Mouse (Mus musculus): ENCODE measurements around the gene Gm11060. TPM values are rescaled to one million over a fixed set of nuclear protein-coding genes. Genes with fewer than 3 reads are reported as not detected.

The Gm11060 gene
- total and polyA plus RNA-seq, 3 experiments: not detected

- Histone ChIP-seq H3K36me3 (replicated peaks in 1 of 2; ENCODE audit: control insufficient read depth in 1 of 2, insufficient read depth in 1 of 2, low read length in 1 of 2) (no peaks in the 10 kb centered on the region), H3K9ac (ENCODE audit: insufficient read depth, low read depth) (no peak overlapping the region), H3K79me2 (replicated peaks; ENCODE audit: control insufficient read depth, extremely low read depth, insufficient read depth, poor library complexity, severe bottlenecking) (no peaks in the 10 kb centered on the region), H3K9me3 (replicated peaks; ENCODE audit: low read length) (no peaks in the 10 kb centered on the region), H3K27me3 (replicated peaks) (no peaks in the 10 kb centered on the region), H3K27ac (ENCODE audit: insufficient read depth, low read depth) (no peak overlapping the region), H3K4me2 (ENCODE audit: insufficient read depth, low read depth, poor library complexity, severe bottlenecking) (no peak overlapping the region), H3K4me3 (replicated peaks in 1 of 3; ENCODE audit: low read depth in 2 of 3, low read length in 2 of 3, poor library complexity in 1 of 3) (no peak overlapping the region), H3K4me1 (ENCODE audit: control insufficient read depth in 1 of 2, insufficient read depth in 2 of 2) (peaks cover 0 to 7% of the 10 kb centered on the region in 2 experiments; a peak in 2 of 4 replicates)
- dilution Hi-C loops (cut with MboI; ENCODE audit: extremely low pct_ligation_motif_present, extremely low pct_unique_long_range_greater_than_20kb, low sequenced_read_pairs): no loop called here
- TF ChIP-seq TCF12 (IDR thresholded peaks at IDR 0.05; ENCODE audit: low read depth, low read length) (no peak), RCOR1 (conservative IDR thresholded peaks at IDR 0.05; ENCODE audit: low read depth, low read length) (no peak), JUND (conservative IDR thresholded peaks at IDR 0.05; ENCODE audit: low read depth, low read length) (no peak), MAX (IDR thresholded peaks at IDR 0.05; ENCODE audit: low read length) (no peak), RAD21 (IDR thresholded peaks at IDR 0.05; ENCODE audit: low read depth, low read length) (no peak), MXI1 (IDR thresholded peaks at IDR 0.05; ENCODE audit: low read depth, low read length) (no peak), ETS1 (conservative IDR thresholded peaks at IDR 0.05; ENCODE audit: low read depth, low read length) (no peak), BHLHE40 (IDR thresholded peaks at IDR 0.05; ENCODE audit: low read depth, low read length) (no peak), ZC3H11A (IDR thresholded peaks at IDR 0.05; ENCODE audit: low read depth, low read length) (no peak)
- DNase-seq (ENCODE audit: extremely low read depth): no peak
- in situ Hi-C loops (cut with MboI; ENCODE audit: low pct_ligation_motif_present, low pct_unique_long_range_greater_than_20kb, low sequenced_read_pairs): no loop called here
Measured at GRCm38 (mm10) chr2:105117669-105118068, 25.9 kb downstream of the Gm11060 start.

GRCm38 (mm10) chr2:105122216-105122615 is 30.4 kb downstream of the Gm11060 start:
- dilution Hi-C loops (cut with MboI; ENCODE audit: extremely low pct_ligation_motif_present, extremely low pct_unique_long_range_greater_than_20kb, low sequenced_read_pairs): no loop called here
- Histone ChIP-seq H3K4me1 (ENCODE audit: control insufficient read depth in 1 of 2, insufficient read depth in 2 of 2) (peaks cover 0 to 7% of the 10 kb centered on the region in 2 experiments; a peak in 2 of 4 replicates), H3K4me2 (ENCODE audit: insufficient read depth, low read depth, poor library complexity, severe bottlenecking) (no peak overlapping the region), H3K4me3 (replicated peaks in 1 of 3; ENCODE audit: low read depth in 2 of 3, low read length in 2 of 3, poor library complexity in 1 of 3) (no peak overlapping the region), H3K79me2 (replicated peaks; ENCODE audit: control insufficient read depth, extremely low read depth, insufficient read depth, poor library complexity, severe bottlenecking) (no peaks in the 10 kb centered on the region), H3K36me3 (replicated peaks in 1 of 2; ENCODE audit: control insufficient read depth in 1 of 2, insufficient read depth in 1 of 2, low read length in 1 of 2) (no peaks in the 10 kb centered on the region), H3K27ac (ENCODE audit: insufficient read depth, low read depth) (no peak overlapping the region), H3K27me3 (replicated peaks) (no peaks in the 10 kb centered on the region), H3K9me3 (replicated peaks; ENCODE audit: low read length) (peaks cover 11% of the 10 kb centered on the region), H3K9ac (ENCODE audit: insufficient read depth, low read depth) (no peak overlapping the region)
- TF ChIP-seq TCF12 (IDR thresholded peaks at IDR 0.05; ENCODE audit: low read depth, low read length) (no peak), JUN (IDR thresholded peaks at IDR 0.05; ENCODE audit: insufficient read depth, low read depth, low read length) (no peak), TBP (conservative IDR thresholded peaks at IDR 0.05; ENCODE audit: low read depth, low read length) (no peak), NRF1 (IDR thresholded peaks at IDR 0.05; ENCODE audit: low read depth, low read length) (no peak), NELFE (IDR thresholded peaks at IDR 0.05; ENCODE audit: low read depth, low read length) (no peak), JUND (conservative IDR thresholded peaks at IDR 0.05; ENCODE audit: low read depth, low read length) (no peak), CTCF (conservative IDR thresholded peaks at IDR 0.05 in 1 of 2, IDR thresholded peaks at IDR 0.05 in 1 of 2; ENCODE audit: low read depth in 2 of 2, low read length in 2 of 2) (no peak), MXI1 (IDR thresholded peaks at IDR 0.05; ENCODE audit: low read depth, low read length) (no peak), CHD1 (IDR thresholded peaks at IDR 0.05; ENCODE audit: low read depth, low read length) (no peak), POLR2AphosphoS2 (IDR thresholded peaks at IDR 0.05; ENCODE audit: low read depth, low read length) (no peak), SIN3A (IDR thresholded peaks at IDR 0.05; ENCODE audit: low read length) (no peak), RCOR1 (conservative IDR thresholded peaks at IDR 0.05; ENCODE audit: low read depth, low read length) (no peak), BHLHE40 (IDR thresholded peaks at IDR 0.05; ENCODE audit: low read depth, low read length) (no peak), ELF1 (IDR thresholded peaks at IDR 0.05; ENCODE audit: low read depth, low read length) (no peak), ZNF384 (IDR thresholded peaks at IDR 0.05; ENCODE audit: low read depth, low read length) (no peak), ZKSCAN1 (IDR thresholded peaks at IDR 0.05; ENCODE audit: borderline replicate concordance, low read depth, low read length) (no peak), MAFK (IDR thresholded peaks at IDR 0.05; ENCODE audit: insufficient replicate concordance, low read length) (no peak), USF2 (conservative IDR thresholded peaks at IDR 0.05; ENCODE audit: low read depth, low read length) (no peak)
- DNase-seq (ENCODE audit: extremely low read depth): no peak
- in situ Hi-C loops (cut with MboI; ENCODE audit: low pct_ligation_motif_present, low pct_unique_long_range_greater_than_20kb, low sequenced_read_pairs): no loop called here

Data from CH12.LX (cell line).